Mouse (Mus musculus): Measurements from ENCODE around the gene Vmn2r20.
"Not testable (repeated sequence)": the region's sequence is repeated elsewhere in the genome, so short reads cannot be mapped to it uniquely, and the experiment has no call there.

Gene Vmn2r20

DNA sequence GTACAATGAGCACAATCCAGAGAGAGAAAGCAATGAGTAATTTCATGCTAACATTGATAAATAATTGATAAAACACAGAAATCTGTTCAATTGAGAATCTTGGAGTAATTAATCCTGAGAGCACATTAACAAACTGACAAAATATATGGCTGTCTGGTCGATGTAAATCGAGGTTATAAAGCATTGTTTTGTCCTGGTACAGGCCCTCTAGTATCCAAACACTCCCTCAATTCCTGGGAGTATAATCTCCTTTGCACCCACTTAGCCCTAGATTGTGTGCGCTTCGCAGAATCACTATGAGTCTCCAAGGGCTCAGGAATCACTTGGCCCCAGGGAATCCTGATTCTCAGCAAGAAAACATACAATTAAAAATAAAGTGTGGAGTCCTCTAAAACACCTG, at the start of gene Vmn2r20:
Gene Vmn2r20 (minus strand): TSS at position 101 of the 400 bp plus-strand sequence.
- DNase-seq (ENCODE audit: low spot score in 2 of 2), result not testable (repeated sequence)

DNA sequence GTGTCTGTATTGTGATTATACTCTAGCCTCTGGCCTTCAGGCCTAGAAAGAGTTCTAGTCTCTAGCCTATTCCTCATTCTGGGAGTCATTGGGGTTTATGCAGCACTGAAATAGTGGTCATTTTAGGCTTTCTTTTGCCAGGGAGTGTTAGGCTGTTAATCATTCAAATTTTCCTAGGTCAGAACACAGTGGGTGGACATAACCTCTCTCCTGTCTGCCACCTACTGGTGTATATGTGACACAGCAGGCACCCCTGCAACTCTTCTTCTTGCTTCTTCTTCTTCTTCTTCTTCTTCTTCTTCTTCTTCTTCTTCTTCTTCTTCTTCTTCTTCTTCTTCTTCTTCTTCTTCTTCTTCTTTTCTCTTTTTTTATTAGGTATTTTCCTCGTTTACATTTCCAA, 6.5 kb upstream of the Vmn2r20 start:
- not testable (repeated sequence) for DNase-seq (ENCODE audit: low spot score in 2 of 2)

DNA sequence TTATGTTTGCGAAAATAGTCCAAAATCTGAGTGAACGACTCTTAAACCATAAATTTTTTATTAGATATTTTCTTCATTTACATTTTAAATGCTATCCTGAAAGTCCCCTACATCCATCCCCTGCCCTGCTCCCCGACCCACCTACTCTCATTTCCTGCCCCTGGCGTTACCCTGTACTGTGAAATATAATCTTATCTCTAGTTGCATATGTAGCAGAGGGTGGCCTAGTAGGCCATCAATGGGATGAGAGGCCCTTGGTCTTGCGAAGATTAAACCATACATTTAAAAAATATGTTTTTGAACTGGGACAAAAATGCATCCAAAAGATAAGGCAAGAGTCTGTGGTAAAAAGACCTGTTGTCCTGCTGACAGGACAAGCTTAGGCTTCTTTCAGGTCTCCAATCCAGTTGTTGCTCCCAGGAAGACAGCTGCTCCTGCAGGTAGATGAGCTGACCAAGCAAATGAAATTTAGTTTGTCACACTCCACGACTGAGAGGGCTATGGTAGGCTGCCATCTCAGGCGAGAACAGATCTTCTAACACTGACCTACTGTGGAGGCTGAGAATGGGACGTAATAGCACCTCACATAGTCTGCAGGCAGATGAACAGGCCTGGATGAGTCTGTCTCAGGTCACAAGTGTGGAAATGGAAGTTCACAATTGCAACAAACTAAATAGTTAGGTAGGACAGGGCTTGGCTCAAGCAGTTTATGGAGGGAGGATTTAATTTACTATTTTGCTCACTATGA, 10.8 kb downstream of the Vmn2r20 start:
- not testable (repeated sequence) for DNase-seq (ENCODE audit: low spot score in 2 of 2)

DNA sequence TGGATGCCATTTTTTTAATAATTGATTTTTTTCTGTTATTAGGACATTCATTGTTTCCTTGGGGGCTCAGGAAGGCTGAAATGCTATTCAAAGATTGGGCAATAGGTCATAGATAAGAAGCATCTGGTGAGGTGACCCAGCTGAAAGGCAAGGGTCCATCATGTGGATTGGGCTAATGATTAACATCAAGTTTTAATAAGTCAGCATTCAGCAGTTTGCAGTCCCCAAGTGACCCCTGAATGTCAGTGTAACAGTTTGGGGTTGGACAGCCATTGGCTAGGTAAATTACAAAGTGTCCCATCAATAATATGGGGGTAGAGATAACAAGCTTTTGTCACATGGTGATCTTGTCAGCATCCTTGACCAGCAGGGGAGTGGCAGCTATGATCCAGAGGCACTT, 29.1 kb downstream of the Vmn2r20 start:
- DNase-seq (ENCODE audit: low spot score in 2 of 2), result not testable (repeated sequence)

DNA sequence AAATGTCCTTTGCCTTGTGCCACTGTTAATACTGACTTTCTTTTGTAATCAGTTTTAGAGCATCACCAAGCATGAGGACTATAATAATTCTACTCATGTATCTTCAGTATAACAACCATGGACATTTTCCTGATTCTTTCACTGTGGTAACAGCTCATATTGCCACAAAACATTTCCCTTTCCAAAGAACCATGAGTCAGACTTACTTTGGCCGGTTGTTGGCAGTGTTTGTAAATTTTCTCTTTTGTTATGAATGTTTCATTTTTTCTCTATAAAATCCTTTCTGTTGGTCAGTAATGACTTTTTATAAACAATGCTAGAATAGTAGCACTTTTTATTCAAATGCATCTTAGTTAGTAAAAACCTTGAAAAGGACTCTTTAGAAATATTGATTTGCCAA, 71.8 kb downstream of the Vmn2r20 start:
- no peak for DNase-seq (ENCODE audit: low spot score in 2 of 2)

DNA sequence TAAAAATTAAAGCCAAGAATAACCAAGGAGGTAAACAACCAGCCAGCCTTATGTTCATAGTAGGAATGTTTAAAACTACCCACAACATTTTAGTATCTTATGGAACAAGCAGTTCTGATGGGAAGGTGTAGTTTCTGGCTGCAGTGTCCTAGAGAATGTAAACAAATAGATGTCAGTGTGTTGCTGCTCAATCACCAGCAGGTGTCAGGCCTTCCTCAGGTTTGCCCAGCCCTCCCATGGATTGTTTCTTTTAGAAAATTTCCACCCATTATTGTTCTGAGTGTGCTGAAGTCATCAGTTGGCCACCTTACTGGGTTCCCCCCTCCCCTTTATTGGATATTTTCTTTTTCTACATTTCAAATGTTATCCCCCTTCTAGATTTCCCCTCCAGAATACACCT, 77.8 kb downstream of the Vmn2r20 start:
- DNase-seq (ENCODE audit: low spot score in 2 of 2), result no peak

DNA sequence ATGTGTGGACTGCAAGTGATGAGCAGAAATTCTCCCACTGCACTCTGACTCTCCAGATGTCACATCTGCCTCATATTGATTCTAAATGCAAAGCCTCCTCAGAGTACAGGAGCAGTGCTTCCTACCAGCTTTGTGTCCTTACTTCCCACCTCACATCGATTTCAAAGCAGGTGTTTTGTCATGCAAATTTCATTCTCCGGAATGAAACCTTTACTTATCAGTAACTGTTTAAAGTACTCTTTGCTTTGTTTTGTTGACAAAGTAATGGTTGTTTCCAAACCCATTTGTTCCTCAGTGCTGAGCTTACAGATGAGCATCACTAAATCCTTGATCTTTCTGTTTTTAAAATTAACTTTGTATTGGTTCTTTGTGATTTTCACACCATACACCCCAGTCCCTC, 85.4 kb downstream of the Vmn2r20 start:
- DNase-seq (ENCODE audit: low spot score in 2 of 2), result no peak

All from thymus, postnatal 10 days (tissue).